Mouse (Mus musculus) inflammation-experienced regulatory T-cells (primary cell): ENCODE results near the gene Efhd1. TPM values are rescaled to one million over a fixed set of nuclear protein-coding genes. Genes with fewer than 3 reads are reported as not detected.

Source experiments
- polyA plus RNA-seq, 2 experiments: library from polyadenylated mRNA; unstranded; fragments of 100-300 nt; shearing (Covaris generic); gene quantifications; one replicate each; pipeline ENCODE4 v1.2.1; 2017

Gene Efhd1
- polyA plus RNA-seq: 1 to 10 TPM in 1 of 2 experiments, not detected in 1; 4.0 TPM

GRCm38 (mm10) chr1:87264134-87265006, at the start of gene Efhd1:
TSS of gene Efhd1 (plus strand) at chr1:87264363.

GRCm38 (mm10) chr1:87326742-87327163, 62.6 kb downstream of the Efhd1 start, which contains the start of gene Gigyf2:
TSS of gene Gigyf2 (plus strand) at chr1:87326998.

Other genes starting within 250 kb of the Efhd1 start
- not detected for gene Alppl2, start 174.4 kb upstream of the Efhd1 start, polyA plus RNA-seq
- gene Alpi, start 162.8 kb upstream of the Efhd1 start, polyA plus RNA-seq: under 1 TPM in 1 of 2 experiments, not detected in 1; 0.78 TPM
- gene Akp3, start 139.4 kb upstream of the Efhd1 start, polyA plus RNA-seq: not detected
- 1 to 10 TPM; 1.6 to 2.7 TPM for gene Ecel1, start 107.8 kb upstream of the Efhd1 start, polyA plus RNA-seq
- not detected for gene Prss56, start 81.0 kb upstream of the Efhd1 start, polyA plus RNA-seq
- gene Chrnd, start 73.8 kb upstream of the Efhd1 start, polyA plus RNA-seq: under 1 TPM in 1 of 2 experiments, not detected in 1; 0.64 TPM
- under 1 TPM in 1 of 2 experiments, not detected in 1; 0.24 TPM for gene Chrng, start 59.7 kb upstream of the Efhd1 start, polyA plus RNA-seq
- gene Eif4e2, start 50.4 kb upstream of the Efhd1 start, polyA plus RNA-seq: 100 to 1,000 TPM; 117 to 140 TPM
- 10 to 100 TPM; 56.4 to 70.5 TPM for gene Gigyf2, start 62.6 kb downstream of the Efhd1 start, polyA plus RNA-seq
- gene Kcnj13, start 130.4 kb downstream of the Efhd1 start, polyA plus RNA-seq: under 1 TPM; 0.53 to 0.84 TPM
- gene Snorc, start 205.9 kb downstream of the Efhd1 start, polyA plus RNA-seq: under 1 TPM in 1 of 2 experiments, not detected in 1; 0.49 TPM
- gene Neu2, start 245.5 kb downstream of the Efhd1 start, polyA plus RNA-seq: not detected